Mouse (Mus musculus): ENCODE results near the gene Gm4133. TPM values are rescaled to one million over a fixed set of nuclear protein-coding genes. Genes with fewer than 3 reads are reported as not detected.
"Not testable (repeated sequence)": the region's sequence is repeated elsewhere in the genome, so short reads cannot be mapped to it uniquely, and the experiment has no call there.

Gm4133 gene
- polyA plus RNA-seq (2016; fragmentation: Nextera tagmentation; extraction: Ambion mirVana) = not detected in 2 replicates

DNA sequence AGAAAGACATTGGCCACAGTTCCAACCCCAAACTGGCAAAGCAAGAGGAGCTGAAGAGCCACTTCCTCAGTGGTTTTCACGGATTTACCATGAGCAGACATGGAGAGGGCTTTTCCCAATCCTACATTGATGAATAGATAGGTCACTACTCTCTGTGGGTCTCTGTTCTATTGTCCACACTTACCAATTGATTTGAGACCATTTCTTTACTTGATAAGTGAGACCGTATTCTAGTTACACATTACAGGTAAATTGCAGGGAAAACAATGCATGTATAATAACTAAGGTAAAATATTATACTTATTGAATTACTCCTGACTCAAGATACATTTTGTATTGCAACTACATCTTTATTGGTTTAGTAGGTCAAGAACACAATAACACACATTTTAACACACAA lies at the start of gene Gm4133:
TSS of gene Gm4133 (minus strand) at position 101 of the 400 bp plus-strand sequence.
- H3K27me3 ChIP-seq (ENCODE audit: insufficient read depth, poor library complexity, severe bottlenecking); H3K27ac ChIP-seq; DNase-seq (ENCODE audit: low spot score); H3K4me3 ChIP-seq; H3K9me3 ChIP-seq; H3K36me3 ChIP-seq; H3K4me1 ChIP-seq (replicated peaks): not testable (repeated sequence)
- WGBS = no CpG with 5 or more reads among the region's 2 CpGs

DNA sequence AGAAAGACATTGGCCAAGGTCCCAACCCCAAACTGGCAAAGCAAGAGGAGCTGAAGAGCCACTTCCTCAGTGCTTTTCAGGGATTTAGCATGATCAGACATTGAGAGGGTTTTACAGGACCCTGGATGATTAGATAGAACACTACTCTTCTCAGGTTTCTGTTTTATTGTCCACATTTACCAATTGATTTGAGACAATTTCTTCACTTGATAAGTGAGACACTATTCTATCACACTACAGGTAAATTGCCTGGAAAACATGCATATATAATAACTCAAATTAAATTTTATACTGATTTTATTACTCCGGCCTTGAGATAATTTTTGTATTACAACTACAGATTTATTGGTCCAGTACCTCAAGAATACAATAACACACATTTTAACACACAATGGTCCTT lies 41.4 kb upstream of the Gm4133 start, which contains the start of gene Gm5728:
TSS of gene Gm5728 (minus strand) at position 101 of the 400 bp plus-strand sequence.
- H3K9me3 ChIP-seq; DNase-seq (ENCODE audit: low spot score); H3K27ac ChIP-seq; H3K36me3 ChIP-seq; H3K27me3 ChIP-seq (ENCODE audit: insufficient read depth, poor library complexity, severe bottlenecking); H3K4me3 ChIP-seq; H3K4me1 ChIP-seq (replicated peaks): not testable (repeated sequence)
- WGBS = no CpG with 5 or more reads among the region's 1 CpGs

Other genes with a start within 250 kb of the Gm4133 start
- not detected in 2 replicates for gene Vmn1r91, start 234.4 kb downstream of the Gm4133 start, polyA plus RNA-seq (2016; fragmentation: Nextera tagmentation; extraction: Ambion mirVana)
- not detected in 2 replicates for gene Gm16442, start 211.5 kb downstream of the Gm4133 start, polyA plus RNA-seq (2016; fragmentation: Nextera tagmentation; extraction: Ambion mirVana)
- gene Vmn1r93, start 195.0 kb downstream of the Gm4133 start, polyA plus RNA-seq (2016; fragmentation: Nextera tagmentation; extraction: Ambion mirVana) = not detected in 2 replicates
- gene Vmn1r94, start 165.7 kb downstream of the Gm4133 start, polyA plus RNA-seq (2016; fragmentation: Nextera tagmentation; extraction: Ambion mirVana) = not detected in 2 replicates
- gene Vmn1r95, start 140.4 kb downstream of the Gm4133 start, polyA plus RNA-seq (2016; fragmentation: Nextera tagmentation; extraction: Ambion mirVana) = not detected in 2 replicates
- gene Gm6164, start 128.5 kb downstream of the Gm4133 start, polyA plus RNA-seq (2016; fragmentation: Nextera tagmentation; extraction: Ambion mirVana) = not detected in 2 replicates
- not detected in 2 replicates for gene Gm4498, start 100.2 kb downstream of the Gm4133 start, polyA plus RNA-seq (2016; fragmentation: Nextera tagmentation; extraction: Ambion mirVana)
- gene Gm5890, start 71.2 kb downstream of the Gm4133 start, polyA plus RNA-seq (2016; fragmentation: Nextera tagmentation; extraction: Ambion mirVana) = not detected in 2 replicates
- gene Gm5728, start 41.3 kb upstream of the Gm4133 start, polyA plus RNA-seq (2016; fragmentation: Nextera tagmentation; extraction: Ambion mirVana) = not detected in 2 replicates
- not detected in 2 replicates for gene Vmn1r100, start 83.9 kb upstream of the Gm4133 start, polyA plus RNA-seq (2016; fragmentation: Nextera tagmentation; extraction: Ambion mirVana)
- gene Vmn1r101, start 108.5 kb upstream of the Gm4133 start, polyA plus RNA-seq (2016; fragmentation: Nextera tagmentation; extraction: Ambion mirVana) = not detected in 2 replicates
- not detected in 2 replicates for gene Gm10670, start 140.9 kb upstream of the Gm4133 start, polyA plus RNA-seq (2016; fragmentation: Nextera tagmentation; extraction: Ambion mirVana)
- not detected in 2 replicates for gene Vmn1r103, start 176.5 kb upstream of the Gm4133 start, polyA plus RNA-seq (2016; fragmentation: Nextera tagmentation; extraction: Ambion mirVana)
- not detected in 2 replicates for gene Vmn1r104, start 199.8 kb upstream of the Gm4133 start, polyA plus RNA-seq (2016; fragmentation: Nextera tagmentation; extraction: Ambion mirVana)
- gene Gm5726, start 211.7 kb upstream of the Gm4133 start, polyA plus RNA-seq (2016; fragmentation: Nextera tagmentation; extraction: Ambion mirVana) = not detected in 2 replicates
- not detected in 2 replicates for gene Gm4141, start 242.2 kb upstream of the Gm4133 start, polyA plus RNA-seq (2016; fragmentation: Nextera tagmentation; extraction: Ambion mirVana)